Mouse (Mus musculus) left cerebral cortex, postnatal 14 days (tissue): ENCODE measurements around the gene Rab5if. TPM values are rescaled to one million over a fixed set of nuclear protein-coding genes. Genes with fewer than 3 reads are reported as not detected.
"Not testable (repeated sequence)": the region's sequence is repeated elsewhere in the genome, so short reads cannot be mapped to it uniquely, and the experiment has no call there.

Experiments used
- DNase-seq, 2 experiments: peaks; one replicate each; pipeline ENCODE4 v3.0.0; 2021 to 2022; ENCODE audit warnings: low spot score in 2 of 2, mixed read lengths in 1 of 2
- intact Hi-C: fragments of 180-260 bp; cut with DNase I; formaldehyde crosslinking; loops from one replicate; pipeline ENCODE4 v1.15.1; 2025
- total RNA-seq, 2 experiments: library from RNA; stranded (reverse); gene quantifications; 2 replicates each; pipeline ENCODE4 v1.2.3; 2021

Rab5if gene
- total RNA-seq, 2 experiments from 2014 or later = 113 to 125 TPM

DNA sequence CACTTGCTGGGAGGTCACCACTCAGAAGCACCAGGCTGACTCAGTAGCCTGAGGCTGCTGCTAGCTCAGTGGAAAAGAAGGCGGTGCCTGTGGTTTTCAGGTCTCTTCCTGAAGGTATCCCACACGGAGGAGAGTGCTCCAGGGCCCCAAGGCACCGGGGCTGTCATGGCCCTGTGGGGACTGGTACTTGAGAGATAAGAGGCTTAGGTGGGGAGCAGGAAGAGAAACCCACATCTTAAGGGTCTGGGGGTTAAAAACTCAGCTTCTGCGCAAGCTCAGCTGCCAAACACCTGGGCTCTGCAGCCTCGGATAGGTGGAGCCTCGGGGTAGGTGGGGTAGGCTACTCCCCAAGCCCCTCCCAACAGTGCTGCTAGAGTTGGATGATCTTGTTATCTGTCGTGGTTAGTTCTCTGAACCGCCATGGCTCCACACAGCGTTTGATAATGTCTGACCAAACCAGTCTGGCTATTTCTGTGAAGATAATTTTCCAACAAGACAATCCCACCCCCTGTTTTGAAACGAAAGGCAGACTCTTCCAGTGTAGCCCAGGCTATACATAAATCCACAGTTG is 19.6 kb downstream of the Rab5if start:
- intact Hi-C loops = no loop called here
- DNase-seq = no peak

DNA sequence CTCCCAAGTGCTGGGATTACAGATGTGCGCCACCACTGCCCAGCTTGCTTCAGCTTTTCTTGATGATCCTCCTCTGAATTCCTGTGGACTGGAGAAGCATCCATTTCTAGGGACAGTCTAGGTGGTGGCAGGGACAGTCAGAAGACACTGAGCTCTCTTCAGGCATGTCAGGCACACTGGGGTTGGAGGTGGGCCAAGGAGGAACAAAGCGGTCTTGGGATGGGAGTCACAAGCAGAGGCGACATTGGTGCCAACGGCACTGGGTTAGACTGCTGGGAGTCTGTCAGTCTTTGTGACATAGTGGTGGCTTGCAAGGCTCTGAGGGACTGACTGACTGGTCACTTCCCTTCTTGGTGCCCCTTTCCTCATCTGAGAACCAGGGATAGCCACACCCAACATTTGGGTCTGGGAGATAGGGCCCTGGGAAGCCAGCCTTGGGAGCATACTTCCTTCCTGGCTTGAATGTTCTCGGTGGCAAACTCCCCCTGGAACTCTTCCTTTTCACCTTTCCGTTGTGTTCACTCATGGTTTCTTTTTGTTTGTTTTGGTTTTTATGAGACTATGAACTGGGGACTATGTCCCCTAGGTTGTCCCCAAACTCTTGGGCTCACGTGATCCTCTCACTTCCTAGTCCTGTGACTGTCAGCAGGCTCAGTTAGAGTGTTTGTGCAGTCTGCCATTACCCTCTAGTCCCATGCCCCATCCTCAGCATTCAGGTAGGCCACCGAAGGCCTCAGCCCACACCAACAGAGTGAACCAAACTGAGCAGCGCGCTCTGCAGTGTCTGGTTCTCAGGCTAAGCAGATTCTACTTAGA is 21.7 kb downstream of the Rab5if start:
- intact Hi-C loops = no loop called here
- DNase-seq = no peak

DNA sequence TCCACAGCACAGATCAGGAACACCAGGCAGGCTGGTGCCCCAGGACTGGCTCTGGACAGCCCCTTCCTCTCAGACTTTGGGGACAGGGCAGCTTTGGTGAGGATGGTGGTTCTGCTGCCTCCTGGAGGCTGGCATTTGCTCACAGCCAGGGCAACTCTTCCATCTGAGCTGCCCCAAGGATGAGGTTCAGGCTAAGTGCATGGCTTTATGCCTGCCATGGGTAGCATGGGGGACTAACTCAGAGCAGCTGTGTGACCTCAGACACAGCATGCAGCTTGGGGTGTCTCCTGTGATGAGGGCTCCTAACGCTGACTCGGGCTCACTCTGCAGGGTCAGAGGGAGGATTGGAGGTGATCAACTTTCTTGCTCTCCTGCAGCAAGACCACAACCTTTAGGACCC is 22.7 kb downstream of the Rab5if start:
- DNase-seq, intact Hi-C loops: not testable (repeated sequence)

DNA sequence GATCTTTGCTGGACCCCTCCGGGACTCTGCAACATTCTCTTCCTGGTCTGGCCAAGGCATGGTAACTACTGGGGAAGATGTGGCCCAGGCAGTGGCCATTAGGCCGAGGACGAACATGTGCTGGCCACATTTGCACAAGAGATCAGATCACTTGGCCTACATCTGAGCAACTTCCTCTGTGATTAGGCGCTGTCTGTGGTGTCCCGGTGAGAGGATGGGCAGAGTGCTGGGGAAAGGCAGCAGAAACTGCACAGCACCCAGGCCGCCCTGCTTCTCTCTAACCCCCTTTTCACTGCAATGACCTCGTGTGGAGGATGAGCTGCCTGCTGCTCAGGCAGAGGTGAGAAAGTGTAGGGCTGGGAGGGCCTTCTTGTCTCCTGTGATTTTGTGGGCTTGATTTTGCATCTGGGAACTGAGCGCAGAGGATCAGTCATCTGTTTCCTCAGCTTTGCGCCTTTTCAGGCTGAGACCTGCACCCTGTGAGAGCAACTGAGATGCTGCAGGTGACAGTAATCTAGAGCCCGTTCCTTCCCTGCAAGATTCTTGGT is 23.2 kb downstream of the Rab5if start:
- intact Hi-C loops = no loop called here
- no peak for DNase-seq

DNA sequence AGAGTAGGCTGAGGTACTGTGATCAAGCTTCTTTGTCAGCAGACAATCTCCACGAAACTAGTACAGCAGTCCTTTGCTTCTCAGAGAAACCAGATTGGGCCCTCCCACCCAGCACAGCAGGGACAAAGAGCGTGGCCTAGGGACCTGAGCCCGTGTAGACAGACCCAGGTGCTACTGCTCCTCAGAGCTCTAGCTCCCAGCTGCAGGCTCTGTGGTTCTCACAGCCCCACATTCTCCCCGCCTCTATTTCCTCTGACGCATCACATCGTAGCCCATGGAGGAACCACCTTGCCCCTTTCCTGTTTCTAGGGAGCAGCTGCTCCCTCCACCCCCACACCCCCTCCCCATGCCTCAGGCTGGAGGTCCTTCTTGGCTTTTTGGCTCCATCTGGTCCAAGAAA is 24.1 kb downstream of the Rab5if start, which contains the start of gene Sla2:
TSS of gene Sla2 (minus strand) at position 176 of the 400 bp plus-strand sequence.
- no peak for DNase-seq
- intact Hi-C loops = no loop called here

DNA sequence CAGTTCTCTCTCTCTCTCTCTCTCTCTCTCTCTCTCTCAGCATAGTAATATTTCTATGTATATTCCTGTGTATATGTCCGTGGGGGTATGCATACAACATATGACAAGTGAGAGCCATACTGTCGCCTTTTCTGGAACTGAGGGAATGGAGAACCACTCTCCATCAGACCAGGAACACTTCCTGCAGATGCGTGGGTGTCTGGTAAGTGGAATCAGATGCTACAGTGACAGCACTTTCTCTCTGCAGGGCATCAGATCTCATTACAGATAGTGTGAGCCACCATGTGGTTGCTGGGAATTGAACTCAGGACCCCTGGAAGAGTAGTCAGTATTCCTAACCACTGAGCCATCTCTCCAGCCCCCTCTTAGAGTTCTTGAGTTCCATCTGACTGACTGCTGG is 25.6 kb downstream of the Rab5if start:
- intact Hi-C loops = no loop called here
- no peak for DNase-seq

DNA sequence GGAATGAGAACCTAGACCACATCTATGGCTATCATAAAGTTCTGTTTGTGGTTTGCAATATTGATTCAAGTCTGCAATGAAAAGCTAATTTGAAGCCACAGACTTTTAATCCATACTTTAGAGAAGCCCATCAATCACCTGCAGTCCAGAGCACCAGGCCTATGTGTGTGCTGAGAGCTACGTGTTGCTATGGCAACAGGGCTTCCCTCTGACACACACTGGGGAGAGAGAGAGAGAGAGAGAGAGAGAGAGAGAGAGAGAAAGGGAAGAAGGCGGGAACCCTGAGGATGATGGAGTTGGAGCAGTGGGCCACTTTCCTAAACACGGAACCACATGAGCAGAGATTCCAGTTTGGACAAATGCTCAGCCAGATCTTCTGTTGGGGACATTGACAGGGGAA is 29.3 kb downstream of the Rab5if start:
- intact Hi-C loops = no loop called here
- no peak for DNase-seq

DNA sequence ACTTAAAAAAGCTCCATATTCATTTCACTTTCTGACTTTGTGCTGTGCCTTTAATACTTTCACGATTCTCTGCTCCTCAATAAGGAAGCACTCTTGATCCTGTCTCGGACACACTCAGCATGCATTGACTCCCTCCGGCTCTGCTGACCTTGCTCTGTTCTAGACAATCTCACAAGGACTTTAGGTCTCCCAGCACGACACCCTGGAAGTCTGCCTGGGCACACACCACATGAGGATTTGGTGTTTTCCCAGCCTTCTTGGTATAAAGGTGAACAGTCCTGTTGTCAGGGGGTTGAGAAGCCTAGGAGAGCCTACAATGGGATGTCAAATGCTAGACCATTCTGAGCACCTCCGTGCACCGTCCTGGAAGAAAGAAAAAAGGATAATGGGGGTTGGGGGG is 29.9 kb downstream of the Rab5if start:
- intact Hi-C loops = no loop called here
- no peak for DNase-seq

DNA sequence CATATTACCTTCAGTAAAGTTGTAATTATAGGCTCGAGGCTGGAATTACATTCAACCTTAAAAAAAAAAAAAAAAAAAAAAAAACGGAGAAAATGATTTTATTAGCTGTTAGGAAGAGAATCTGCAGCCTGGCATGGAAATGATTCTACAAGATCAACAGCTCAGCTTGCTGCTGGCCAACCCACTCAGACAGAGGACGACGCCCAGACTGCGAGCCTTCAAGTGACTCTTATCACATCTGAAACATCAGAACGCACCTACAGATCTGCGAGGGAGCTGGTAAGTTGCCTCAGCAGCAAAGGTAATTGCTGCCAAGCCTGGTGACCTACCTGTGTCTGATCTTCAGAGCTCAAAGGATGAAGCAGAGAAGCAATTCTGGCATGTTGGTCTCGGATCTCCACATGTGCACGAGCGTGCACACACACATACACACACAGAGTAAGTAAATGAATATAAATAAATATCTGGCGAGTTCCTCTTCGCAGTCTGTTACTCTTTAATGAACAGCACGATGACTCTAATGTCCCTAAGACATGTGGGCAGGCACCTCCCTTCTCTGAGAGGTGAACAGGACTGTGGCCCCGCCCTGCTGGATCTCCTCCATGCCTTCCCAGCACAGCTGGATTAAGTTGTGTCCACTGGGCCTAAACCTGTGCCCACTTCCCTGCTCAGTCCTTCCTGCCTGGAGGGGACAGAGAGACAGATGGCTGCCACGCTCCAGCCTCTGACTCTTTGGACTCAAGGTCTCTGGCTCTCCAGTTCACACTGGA is 31.8 kb downstream of the Rab5if start:
- DNase-seq = no peak
- intact Hi-C loops = no loop called here

DNA sequence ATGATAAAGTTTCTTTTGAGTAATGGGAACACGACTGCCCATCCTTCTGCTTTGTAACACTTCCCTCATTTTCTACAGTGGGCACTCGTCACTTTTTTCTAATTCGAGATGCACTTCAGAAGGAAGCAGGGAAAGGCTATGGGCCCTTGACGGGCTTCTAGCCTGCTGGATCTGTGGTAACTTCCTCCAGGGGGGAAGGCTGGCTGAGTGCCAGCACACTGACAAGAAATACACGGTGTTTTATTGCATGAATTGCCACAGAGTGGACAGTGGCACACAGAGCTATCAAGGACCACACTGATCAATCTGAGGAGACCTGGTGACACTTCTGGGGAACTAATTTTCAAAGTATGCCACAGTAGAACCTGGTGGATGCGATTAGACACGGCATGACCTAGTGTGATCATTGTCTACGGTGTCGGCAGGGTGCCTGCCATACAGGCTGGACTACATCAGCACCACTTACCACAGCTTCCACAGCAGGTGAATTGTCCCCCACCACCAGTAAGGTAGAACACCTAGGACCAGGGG is 33.5 kb downstream of the Rab5if start:
- intact Hi-C loops = no loop called here
- no peak for DNase-seq

DNA sequence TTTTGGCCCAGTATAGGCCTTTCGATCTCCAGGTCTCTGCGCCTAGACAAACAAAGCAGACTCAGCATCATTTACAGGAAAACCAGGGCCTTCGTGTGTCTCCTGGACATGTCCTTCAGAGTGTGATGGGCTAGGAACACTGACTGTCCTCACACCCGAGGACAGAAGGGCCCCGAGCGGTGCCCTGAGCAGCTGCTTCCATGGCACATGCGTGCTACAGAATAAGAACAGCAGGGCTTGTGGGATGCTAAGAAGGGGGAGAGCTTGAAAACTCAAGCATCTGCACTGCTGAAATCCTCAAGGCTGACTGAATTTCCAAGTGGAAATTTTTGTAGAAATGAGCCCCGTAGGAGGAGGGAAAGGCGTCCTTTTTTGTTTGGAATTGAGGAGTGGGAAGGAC is 34.1 kb downstream of the Rab5if start:
- intact Hi-C loops = no loop called here
- DNase-seq = peak; percentile 47 to 51

DNA sequence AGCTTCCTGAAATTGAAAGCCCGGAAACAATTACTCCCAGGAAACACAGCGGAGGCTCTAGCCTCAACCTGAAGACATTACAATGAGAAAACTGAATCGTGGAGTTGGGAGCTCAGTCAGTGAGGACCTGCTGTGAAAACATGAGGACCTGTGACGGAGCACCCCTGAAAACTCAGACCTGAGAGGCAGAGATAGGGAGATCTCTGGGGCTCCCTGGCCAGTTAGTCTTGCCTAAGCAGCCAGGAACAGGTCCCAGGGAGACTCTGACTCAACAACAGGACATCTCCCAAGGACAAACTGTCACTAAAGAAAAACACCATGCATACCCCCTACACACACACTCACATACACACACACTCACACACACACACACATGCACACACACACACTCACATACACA is 35.4 kb downstream of the Rab5if start:
- intact Hi-C loops = no loop called here
- DNase-seq = no peak

DNA sequence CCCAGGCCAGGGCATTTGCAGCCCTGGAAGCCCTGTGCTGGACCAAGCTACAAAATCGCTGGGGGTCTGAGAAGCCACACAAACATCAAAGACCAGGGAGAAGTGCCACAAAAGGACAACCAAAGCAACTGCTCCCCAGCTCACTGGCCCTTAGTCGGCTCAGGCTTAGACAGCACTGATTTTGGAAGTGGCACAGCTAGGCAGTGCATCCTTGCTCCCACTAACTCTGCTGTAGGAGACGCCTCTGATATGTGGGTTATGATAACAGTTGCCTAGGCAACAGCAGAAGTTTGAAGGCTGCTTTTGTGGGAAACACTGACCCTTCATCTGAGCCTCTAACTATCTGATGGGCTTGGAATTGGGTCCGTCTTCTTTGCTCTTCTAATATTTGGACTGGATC is 36.3 kb downstream of the Rab5if start:
- intact Hi-C loops = no loop called here
- DNase-seq = no peak

DNA sequence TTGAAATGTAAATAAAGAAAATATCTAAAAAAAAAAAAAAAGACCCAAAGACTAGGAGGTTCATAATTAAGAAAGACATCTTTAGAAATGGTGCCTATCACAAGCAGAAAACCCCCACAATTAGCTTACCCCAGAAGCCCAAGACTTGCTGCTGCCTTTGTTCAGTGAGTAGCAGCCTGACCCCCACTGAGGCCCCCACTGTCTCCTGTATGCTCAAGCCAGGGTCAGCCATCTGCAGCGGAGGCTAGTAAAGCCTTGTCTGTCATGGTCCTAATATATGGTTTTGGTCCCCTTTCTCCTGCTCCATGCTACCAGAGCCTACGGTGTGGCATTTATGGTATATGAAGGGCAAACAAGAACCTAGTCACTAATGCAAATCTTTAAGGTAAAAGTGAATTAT is 38.4 kb downstream of the Rab5if start:
- intact Hi-C loops = no loop called here

DNA sequence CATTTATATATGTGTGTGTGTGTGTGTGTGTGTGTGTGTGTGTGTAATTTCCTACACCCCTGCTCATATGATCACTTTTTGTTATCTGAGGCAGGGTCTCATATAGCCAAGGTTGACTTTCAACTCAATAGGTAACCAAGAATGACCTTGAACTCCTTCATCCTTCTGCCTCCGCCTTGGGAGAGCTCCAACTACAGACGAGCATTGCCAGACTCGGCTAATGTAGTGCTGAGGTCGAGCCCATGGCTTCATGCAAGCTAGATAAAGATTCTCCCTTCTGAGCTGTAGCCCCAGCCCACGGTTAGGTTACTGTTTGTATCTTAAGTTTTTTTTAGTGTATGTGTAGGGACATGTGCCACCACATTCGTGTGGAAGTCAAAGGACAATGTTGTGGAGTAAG is 39.0 kb downstream of the Rab5if start:
- no peak for DNase-seq
- intact Hi-C loops = no loop called here

More for the DNA sequence above, 38.4 kb downstream of the Rab5if start:
- DNase-seq = no peak

DNA sequence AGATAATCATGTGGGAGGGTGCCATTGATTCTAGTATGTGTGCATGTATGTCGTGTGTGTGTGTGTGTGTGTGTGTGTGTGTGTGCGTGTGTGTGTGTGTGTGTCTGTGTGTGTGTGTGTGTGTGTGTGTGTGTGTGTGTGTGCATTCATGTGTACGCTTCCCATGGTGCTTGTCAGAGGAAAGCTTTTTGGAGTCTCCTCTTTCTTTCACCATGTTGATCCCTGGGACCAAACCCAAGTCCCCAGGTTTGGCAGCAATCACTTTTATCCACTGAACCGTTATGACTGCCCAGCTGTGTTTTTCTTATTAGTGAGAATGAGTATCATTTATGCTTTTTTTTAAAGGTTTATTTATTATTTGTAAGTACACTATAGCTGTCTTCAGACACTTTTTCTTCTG is 39.5 kb downstream of the Rab5if start:
- intact Hi-C loops, DNase-seq: not testable (repeated sequence)

DNA sequence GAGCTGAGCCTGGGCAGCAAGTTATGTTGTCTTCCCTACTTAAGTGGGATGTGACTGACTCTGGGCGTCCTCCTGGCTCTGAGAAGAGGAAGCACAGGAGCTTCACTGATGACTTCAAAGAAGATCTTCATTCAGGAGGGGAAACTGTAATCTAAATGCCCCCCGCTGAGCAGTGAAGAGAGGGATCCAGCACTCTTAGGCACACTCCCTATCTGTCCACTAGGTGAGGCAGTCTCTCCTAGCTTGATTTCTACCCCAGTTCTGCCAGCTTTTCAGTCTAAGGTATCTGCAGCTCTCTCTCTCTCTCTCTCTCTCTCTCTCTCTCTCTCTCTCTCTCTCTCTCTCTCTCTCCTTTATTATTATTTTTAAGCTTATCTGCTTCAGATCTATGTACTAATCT is 40.4 kb downstream of the Rab5if start:
- intact Hi-C loops = loop anchor here (1.0 kb wide), 1 partner anchor 92 kb away; no protein-coding TSS in a partner anchor
- DNase-seq = no peak

DNA sequence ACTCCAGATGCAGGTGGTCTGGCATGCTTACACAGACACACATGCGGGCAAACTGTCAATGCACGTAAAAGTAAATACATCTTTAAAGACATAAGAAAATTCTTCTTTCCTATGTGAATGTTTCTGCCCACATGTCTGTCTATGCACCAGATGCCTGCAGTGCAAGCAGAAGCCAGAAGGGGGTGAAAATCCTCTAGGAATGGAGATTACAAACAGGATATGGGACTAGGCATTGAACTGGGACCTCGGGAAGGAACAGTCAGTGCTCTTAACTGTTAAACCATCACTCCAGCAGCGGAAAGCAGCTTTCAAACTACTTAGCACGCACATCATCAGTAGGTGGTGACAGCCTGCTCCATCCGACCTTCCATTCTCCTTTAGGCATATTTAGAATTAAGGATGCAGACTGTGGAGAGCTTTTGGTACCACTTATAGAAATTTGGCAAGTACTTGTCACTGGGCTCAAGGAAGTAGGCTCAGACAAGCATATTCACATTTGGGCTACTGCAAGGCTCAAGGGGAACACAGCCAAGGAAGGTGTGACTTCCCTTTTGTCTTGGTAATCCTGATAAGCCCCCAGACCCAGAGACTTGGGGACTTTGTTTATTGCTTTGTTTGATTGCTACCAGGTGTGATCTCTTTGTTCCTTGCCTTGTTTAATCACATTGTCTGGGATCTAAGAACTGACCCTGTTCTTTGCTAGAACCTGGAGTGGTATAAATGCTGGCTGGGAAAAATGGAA is 42.2 kb downstream of the Rab5if start:
- peak; percentile 83 to 87 for DNase-seq
- intact Hi-C loops = no loop called here

DNA sequence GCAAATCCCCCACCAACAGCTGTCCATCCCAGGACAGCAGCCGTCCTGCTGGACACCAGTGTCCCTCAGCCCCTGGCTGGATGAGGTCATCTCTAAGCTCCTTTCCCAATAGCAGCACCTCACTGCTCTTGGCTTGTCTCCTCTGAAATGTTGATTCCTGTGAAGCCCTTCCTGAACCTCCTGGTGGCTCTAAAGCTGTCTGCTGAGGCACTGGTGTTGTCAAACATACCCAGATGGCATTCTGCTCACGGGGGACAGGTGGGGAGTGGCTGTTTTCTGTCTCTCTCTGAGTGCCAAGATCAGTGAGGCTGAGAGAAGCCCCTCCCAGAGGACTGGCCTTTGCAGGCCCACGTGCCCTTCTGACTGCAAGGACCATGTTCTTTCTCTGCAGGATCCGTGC is 43.0 kb downstream of the Rab5if start:
- DNase-seq, intact Hi-C loops: not testable (repeated sequence)
